Mouse (Mus musculus): Measurements from ENCODE around the gene Fgf22.

The Fgf22 gene

GRCm38 (mm10) chr10:79767372-79768244 lies 12.7 kb downstream of the Fgf22 start:
- DNase-seq (ENCODE audit: low spot score in 2 of 2): peak; percentile 96 to 98

DNA sequence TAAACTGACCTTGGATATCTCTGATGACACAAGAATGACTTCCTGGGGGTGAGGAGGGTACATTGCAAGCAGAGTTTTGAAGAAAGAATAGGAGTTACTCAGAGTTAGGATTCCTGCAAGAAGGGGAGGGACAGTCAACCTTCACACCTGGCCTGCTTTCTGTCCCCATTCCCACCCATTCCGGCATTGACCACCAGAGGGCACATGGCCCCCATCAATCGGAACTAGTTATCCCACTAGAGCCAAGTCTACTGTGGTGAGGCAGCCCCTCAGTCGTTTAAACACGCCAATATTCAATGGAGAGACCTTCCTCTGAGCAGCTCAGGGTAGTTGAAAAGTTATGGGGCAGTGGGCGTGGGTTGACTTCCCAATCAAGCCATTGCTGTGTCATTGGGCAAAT lies 13.5 kb downstream of the Fgf22 start:
- DNase-seq (ENCODE audit: low spot score in 2 of 2): peak; percentile 83 to 88

DNA sequence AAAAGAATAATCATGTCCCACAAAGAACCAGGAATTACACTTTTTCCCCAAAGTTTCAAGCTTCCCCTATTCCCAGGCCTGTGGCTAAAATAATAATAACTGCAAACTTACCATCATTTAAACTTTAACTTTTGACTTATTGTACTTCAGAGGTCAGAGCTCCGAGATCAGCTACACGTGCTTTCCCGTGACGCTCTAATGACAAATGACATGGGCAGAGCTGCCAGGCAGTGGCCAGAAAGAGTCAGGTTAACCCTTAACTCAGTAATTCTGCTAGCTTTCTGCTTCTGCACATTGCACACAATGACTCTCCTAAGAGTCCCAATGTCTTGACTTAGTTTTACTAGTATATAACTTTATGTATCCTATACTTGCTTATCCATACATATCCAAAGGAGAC lies 14.5 kb downstream of the Fgf22 start:
- DNase-seq (ENCODE audit: low spot score in 2 of 2): no peak

DNA sequence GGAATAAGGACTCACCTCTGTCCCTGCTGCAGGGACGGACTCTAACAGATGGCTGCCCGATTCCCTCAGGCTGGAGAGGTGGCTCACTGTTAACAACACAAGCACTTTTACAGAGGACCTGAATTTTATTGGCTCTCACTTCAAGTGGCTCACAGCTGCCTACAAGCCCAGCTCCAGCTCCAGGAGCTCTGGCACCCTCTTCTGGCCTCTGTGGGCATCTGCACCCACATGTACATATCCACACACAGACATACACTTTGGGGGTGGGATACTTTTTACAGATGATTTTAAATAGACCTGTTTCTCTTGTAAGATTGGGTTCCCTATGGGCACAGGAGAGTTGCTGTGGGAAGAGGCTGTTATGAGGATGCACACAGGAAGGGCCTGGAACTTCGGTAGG lies 17.4 kb downstream of the Fgf22 start:
- no peak for DNase-seq (ENCODE audit: low spot score in 2 of 2)

DNA sequence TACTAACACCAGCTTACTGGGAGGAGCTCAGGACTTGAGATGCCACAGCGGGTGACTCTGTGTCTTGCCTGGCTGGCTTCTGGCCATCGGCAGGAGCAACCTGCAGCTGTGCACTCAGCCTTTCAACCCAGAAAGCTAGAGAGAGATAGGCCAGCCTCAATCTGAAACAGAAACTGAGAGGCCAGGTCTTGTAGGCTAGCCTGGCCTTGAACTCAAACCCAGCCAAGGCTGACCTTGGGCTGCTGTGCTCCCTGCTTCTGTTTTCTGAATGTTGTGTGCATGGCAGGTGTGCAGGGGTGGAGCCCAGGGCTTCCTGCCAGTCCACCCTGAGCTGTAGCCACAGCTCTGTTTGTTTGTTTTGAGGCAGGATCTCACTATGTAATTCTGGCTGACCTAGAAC lies 18.3 kb downstream of the Fgf22 start:
- DNase-seq (ENCODE audit: low spot score in 2 of 2): no peak

DNA sequence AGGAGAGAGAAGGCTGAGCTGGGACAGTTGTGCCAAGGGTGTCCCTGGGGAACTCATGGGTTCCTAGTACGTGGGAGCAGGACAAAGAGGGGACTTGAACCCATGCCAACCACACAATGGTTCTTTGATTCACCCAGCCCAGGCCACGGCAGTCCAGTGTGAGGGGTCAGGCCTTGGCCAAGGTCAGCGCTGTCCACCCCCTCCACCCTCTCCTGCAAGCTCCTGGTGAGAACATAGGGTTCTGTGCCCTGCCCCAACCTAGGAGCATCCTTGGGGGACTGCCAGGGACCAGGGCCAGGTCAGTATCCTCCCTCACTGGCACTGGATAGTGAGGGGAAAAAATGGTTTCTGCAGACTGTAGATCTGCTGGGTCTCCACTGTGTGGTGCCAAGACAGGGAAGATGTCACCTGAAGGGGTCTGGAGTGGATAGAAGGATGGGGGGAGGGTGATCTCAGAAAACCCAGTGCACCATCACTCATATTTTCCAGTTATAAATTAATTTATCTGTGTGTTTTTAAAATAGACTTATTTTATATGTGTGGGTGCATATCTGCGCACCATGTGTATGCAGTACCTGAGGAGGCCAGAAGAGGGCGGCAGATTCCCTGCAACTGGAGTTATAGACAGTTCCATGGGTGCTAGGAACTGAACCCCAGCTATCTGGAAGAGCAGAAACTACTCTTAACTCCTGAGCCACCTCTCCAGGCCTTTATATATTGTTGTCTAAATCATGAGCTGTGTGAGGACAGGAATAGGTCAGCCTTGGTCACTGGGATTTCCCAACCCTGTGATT lies 19.8 kb downstream of the Fgf22 start:
- DNase-seq (ENCODE audit: low spot score in 2 of 2): no peak

DNA sequence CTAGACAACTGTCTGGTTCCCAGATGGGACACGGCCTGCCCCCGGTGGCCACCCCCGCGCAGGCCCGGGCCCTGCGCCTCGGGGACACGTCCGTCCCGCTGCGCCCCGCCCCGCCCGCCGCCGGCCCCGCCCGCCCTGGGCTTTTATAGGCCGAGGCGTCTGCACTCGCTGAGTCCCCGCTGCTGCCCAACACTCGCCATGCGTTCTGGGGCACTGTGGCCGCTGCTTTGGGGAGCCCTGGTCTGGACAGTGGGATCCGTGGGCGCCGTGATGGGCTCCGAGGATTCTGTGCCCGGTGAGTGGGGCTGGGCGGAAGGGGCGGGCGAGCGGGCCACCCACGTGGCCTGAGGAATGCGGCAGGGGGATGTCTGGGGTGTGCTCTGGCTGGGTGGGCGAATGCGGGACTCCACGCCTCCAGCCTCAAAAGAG lies 22.2 kb downstream of the Fgf22 start, which contains the start of gene Fstl3:
TSS of gene Fstl3 (plus strand) at position 170 of the 429 bp plus-strand sequence.
- DNase-seq (ENCODE audit: low spot score in 2 of 2): no peak

GRCm38 (mm10) chr10:79778006-79778405 lies 23.1 kb downstream of the Fgf22 start:
- DNase-seq (ENCODE audit: low spot score in 2 of 2): no peak

- DNase-seq (ENCODE audit: low spot score in 2 of 2): no peak
Observed at GRCm38 (mm10) chr10:79779193-79779592, 24.3 kb downstream of the Fgf22 start.

GRCm38 (mm10) chr10:79779784-79780663 lies 25.1 kb downstream of the Fgf22 start:
- DNase-seq (ENCODE audit: low spot score in 2 of 2): peak; percentile 94 to 98

DNA sequence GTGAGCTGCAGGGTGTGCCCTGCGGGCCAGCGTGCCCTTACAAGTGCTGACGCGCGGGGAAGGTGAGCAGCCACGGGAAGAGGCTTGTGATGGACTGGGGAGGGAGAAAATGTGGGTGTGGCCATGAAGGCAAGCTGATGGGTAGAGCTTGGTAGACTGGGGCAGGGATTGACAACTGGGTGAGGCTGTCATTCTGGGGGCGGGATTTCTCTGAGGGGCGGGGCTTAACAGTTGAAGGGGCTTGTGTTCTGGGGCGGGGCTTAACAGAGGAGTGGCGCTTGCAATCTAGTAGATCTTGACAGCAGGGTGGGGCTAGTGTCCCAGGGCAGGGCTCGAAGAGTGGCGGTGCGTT lies 25.8 kb downstream of the Fgf22 start:
- no peak for DNase-seq (ENCODE audit: low spot score in 2 of 2)

- no peak for DNase-seq (ENCODE audit: low spot score in 2 of 2)
Observed at GRCm38 (mm10) chr10:79781139-79781538, 26.3 kb downstream of the Fgf22 start.

DNA sequence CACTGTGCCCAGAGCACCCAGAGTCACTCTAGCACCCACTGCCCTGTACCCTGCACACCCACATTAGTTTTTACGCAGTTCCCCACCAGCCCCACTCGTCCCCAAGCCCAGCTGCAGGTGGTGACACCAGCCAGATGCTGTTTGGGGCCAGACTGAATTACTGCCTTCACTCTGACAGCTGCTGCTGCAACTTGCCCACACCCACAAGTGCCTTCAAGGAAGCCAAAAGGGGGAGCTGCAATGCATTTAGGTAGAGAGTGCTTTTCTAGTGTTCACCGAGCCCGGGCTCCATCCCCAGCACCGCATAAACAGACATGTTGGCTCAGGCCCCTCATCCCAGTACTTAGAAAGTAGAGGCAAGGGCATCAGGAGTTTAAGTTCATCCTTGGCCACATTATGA lies 27.1 kb downstream of the Fgf22 start:
- no peak for DNase-seq (ENCODE audit: low spot score in 2 of 2)

DNA sequence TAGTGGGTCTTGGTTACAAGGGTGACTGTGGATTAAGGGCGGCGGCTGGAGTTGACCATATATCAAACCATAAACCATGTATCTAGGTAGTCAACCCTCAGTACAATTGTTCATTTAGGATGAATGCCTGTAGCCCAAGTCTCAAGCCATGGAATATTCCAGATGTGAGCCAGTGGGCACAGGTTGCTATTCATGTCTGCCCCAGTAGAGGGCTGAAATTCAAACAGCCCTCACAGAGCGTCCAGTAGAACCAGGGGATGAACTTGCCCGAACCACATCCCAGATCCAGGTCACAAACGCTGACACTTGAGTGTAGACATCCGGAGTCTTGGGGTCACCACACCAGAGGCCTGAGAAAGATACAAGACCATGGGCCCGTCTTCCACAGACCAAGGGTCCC lies 28.2 kb downstream of the Fgf22 start:
- no peak for DNase-seq (ENCODE audit: low spot score in 2 of 2)

DNA sequence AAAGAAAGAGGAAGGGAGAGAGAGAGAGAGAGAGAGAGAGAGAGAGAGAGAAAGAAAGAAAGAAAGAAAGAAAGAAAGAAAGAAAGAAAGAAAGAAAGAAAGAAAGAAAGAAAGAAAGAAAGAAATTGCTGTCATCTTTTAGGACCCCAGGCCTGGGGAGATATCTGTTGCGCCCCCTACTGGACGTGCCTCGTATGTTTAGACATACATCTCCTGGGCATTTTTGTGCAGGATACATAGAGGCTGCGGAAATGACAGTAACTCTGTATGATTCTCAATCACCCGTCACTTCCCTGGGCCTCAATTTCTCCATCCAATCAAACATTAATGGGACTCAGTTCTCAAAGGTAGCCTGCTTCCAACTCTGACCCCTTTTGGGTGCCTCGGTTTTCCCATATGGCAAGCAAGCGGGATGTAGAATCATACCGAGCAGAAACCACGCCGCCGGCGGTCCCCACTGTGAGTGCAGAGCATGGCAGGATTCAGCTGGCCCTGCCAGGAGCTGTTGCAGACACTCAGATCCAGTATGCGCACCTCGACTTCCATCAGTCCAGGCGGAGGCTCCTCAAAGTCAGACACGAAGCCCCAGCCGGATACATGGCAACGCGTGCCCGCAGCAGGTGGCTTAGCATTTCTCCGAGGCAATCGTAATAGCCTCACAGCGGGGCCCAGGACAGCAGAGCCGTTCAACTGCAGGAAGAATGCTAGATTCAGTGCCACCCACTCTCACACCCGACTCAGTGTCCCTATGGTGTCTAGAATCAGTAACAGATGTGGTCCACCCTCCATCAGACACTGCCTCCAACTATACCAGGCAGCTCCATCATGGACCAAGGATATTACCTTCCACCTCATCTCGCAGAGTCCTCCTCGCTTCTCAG lies 29.3 kb downstream of the Fgf22 start:
- DNase-seq (ENCODE audit: low spot score in 2 of 2): no peak

DNA sequence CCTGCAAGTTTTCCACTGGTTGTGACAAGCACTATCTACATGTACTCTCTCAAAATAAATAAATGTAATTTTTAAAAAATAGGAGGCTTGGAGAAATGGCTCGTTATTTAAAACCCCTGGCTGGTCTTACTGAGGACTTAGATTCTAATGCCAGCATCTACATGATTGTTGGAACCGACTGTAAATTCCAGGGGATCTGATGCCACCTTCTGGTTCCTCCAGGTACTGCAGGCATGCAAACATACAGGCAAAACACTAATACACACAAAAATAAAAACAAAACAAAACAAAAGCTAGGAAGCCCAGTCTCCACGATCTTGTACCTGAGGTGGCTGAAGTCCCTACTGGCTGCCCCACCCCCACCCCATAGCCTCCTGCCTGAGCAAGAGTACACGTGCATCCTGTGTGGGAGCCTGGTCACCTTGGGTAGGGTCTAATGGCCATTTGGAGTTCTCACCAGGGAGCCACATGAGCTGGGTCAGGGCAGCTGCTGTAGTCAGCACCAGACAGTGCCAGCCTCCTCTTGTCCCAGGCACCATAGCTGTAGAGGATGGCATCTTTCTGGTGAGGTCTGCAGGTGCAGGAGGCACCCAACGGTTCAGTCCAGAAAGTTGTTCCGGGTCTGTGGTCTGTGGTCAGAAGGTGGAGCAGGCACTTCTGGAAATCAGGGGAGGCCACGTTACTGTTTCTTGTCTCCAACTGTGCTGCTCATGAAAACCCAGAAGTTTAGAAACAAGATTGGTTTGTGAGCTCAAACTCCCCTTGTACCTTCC lies 33.7 kb downstream of the Fgf22 start:
- DNase-seq (ENCODE audit: low spot score in 2 of 2): peak; percentile 79 to 82

GRCm38 (mm10) chr10:79789581-79789980 lies 34.7 kb downstream of the Fgf22 start:
- DNase-seq (ENCODE audit: low spot score in 2 of 2): no peak

- DNase-seq (ENCODE audit: low spot score in 2 of 2): no peak
Observed at GRCm38 (mm10) chr10:79790861-79791260, 36.0 kb downstream of the Fgf22 start, which contains the start of gene Prss57. Prss57 (minus strand) TSS chr10:79790961.

DNA sequence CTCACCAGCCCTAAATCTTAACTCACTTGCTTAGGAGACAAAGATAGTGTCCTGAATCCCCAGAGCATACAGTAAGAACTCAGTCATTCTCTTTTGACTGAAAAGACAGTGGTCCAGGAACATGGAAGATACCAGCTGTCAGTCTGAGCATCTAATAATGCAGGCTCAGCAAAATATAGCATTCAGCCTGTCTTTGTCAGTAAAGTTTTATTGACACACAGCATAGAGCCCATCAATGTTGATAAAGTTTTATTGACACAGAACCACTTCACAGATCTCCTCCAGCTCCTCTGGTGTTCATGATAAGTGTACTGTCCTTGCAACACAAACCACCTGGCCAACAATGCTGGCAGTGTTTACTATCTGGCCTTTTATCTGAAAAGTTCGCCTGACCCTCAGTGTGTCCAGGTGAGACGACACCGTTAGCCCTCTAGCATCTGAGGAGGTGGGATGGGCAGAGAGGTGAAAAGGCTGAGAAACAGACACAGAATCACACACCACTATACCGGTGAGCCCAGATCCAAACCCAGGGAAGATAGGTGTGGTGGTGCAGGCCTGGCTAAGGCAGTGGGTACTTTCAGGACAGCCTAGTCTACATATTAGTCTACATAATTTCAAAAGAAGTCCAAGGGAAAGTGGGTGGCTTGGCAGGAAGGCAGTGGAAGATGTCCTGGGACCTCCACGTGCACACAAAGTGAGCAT lies 37.6 kb downstream of the Fgf22 start:
- DNase-seq (ENCODE audit: low spot score in 2 of 2): no peak

Data from right cerebral cortex, adult 2 months (tissue).